Mouse (Mus musculus) heart, embryonic 12.5 days (tissue): Measurements from ENCODE around the gene Slxl1. TPM values are rescaled to one million over a fixed set of nuclear protein-coding genes. Genes with fewer than 3 reads are reported as not detected.
"Not testable (repeated sequence)": the region's sequence is repeated elsewhere in the genome, so short reads cannot be mapped to it uniquely, and the experiment has no call there.

Source experiments
- ATAC-seq: fragments of 200-750 bp; cut with Nextera tagmentation; 2 replicates; pipeline ENCODE4 v1.8.0; 2017; ENCODE audit warnings: moderate TSS enrichment, moderate library complexity; ENCODE audit not compliant: insufficient number of reproducible peaks, low FRiP score
- H3K27ac ChIP-seq: fragments of 300-500 bp; sonication (generic); 2 replicates; pipeline ENCODE4 v1.5.1; 2016; ENCODE audit warnings: mild to moderate bottlenecking, moderate library complexity; ENCODE audit not compliant: poor library complexity, severe bottlenecking
- H3K27me3 ChIP-seq: fragments of 300-500 bp; sonication (generic); replicated peaks from 2 replicates; pipeline ENCODE4 v1.6.1; 2016; ENCODE audit warnings: mild to moderate bottlenecking, moderate library complexity
- H3K36me3 ChIP-seq: fragments of 300-500 bp; sonication (generic); 2 replicates; pipeline ENCODE4 v1.6.1; 2016; ENCODE audit warnings: mild to moderate bottlenecking, moderate library complexity
- H3K4me1 ChIP-seq: fragments of 300-500 bp; sonication (generic); replicated peaks from 2 replicates; pipeline ENCODE4 v1.6.1; 2016; ENCODE audit warnings: mild to moderate bottlenecking
- H3K4me2 ChIP-seq: fragments of 300-500 bp; sonication (generic); 2 replicates; pipeline ENCODE4 v1.6.1; 2016; ENCODE audit warnings: mild to moderate bottlenecking, moderate library complexity
- H3K4me3 ChIP-seq: fragments of 300-500 bp; sonication (generic); 2 replicates; pipeline ENCODE4 v1.5.1; 2016; ENCODE audit warnings: mild to moderate bottlenecking
- H3K9ac ChIP-seq: fragments of 300-500 bp; sonication (generic); 2 replicates; pipeline ENCODE4 v1.6.1; 2016; ENCODE audit warnings: mild to moderate bottlenecking, moderate library complexity
- H3K9me3 ChIP-seq: fragments of 300-500 bp; sonication (generic); replicated peaks from 2 replicates; pipeline ENCODE4 v1.6.1; 2016; ENCODE audit warnings: mild to moderate bottlenecking, moderate library complexity
- WGBS: fragments of 180-500 bp; shearing (Covaris S2); methylation state at CpG from one replicate; pipeline ENCODE4 v1.1.7; 2016; 5-methylcytosine and 5-hydroxymethylcytosine counted together
- polyA plus RNA-seq: library from polyadenylated mRNA; unstranded; fragments of >200 nt; fragmentation: Nextera tagmentation; extraction: Ambion mirVana; gene quantifications from 2 replicates; pipeline ENCODE4 v1.2.1, GENCODE M21; 2016

Gene Slxl1
- not detected in 2 replicates for polyA plus RNA-seq

- H3K27ac ChIP-seq, H3K9me3 ChIP-seq, H3K4me1 ChIP-seq, H3K27me3 ChIP-seq, H3K4me2 ChIP-seq, H3K4me3 ChIP-seq, H3K36me3 ChIP-seq, ATAC-seq, H3K9ac ChIP-seq: not testable (repeated sequence)
- WGBS: no CpG with 5 or more reads among the region's 6 CpGs
Measured at GRCm38 (mm10) chrX:55226576-55226975, at the start of gene Slxl1. TSS of gene Slxl1 (plus strand) at chrX:55226876.
